Mouse (Mus musculus) forebrain, embryonic 11.5 days (tissue): Measurements from ENCODE around the gene Tnfrsf25. TPM values are rescaled to one million over a fixed set of nuclear protein-coding genes. Genes with fewer than 3 reads are reported as not detected.
A peak's percentile ranks its signal among the peaks of the same experiment; 100 is the strongest.

Experiments used
- ATAC-seq: fragments of 200-750 bp; cut with Nextera tagmentation; replicated peaks from 2 replicates; pipeline ENCODE4 v1.8.0; 2017; ENCODE audit warnings: moderate TSS enrichment; ENCODE audit not compliant: low FRiP score
- DNase-seq: peaks from one replicate; pipeline ENCODE4 v3.0.0-alpha.2; 2017; ENCODE audit warnings: low spot score
- H3K27ac ChIP-seq: fragments of 300-500 bp; sonication (generic); 2 replicates; pipeline ENCODE4 v1.5.1; 2014; ENCODE audit warnings: low read depth, low read length
- H3K27me3 ChIP-seq: fragments of 300-500 bp; sonication (generic); 2 replicates; pipeline ENCODE4 v1.6.1; 2014; ENCODE audit warnings: mild to moderate bottlenecking, low read length, mixed read lengths; ENCODE audit not compliant: control insufficient read depth, insufficient read depth
- H3K36me3 ChIP-seq: fragments of 300-500 bp; sonication (generic); 2 replicates; pipeline ENCODE4 v1.6.1; 2014; ENCODE audit warnings: mild to moderate bottlenecking, low read length, moderate library complexity, mixed read lengths; ENCODE audit not compliant: control insufficient read depth, insufficient read depth
- H3K4me1 ChIP-seq: fragments of 300-500 bp; sonication (generic); replicated peaks from 2 replicates; pipeline ENCODE4 v1.6.1; 2014; ENCODE audit warnings: low read length, mixed read lengths; ENCODE audit not compliant: control insufficient read depth, insufficient read depth
- H3K4me2 ChIP-seq: fragments of 300-500 bp; sonication (generic); 2 replicates; pipeline ENCODE4 v1.6.1; 2014; ENCODE audit warnings: low read depth, mild to moderate bottlenecking, low read length, moderate library complexity, mixed read lengths; ENCODE audit not compliant: severe bottlenecking
- H3K4me3 ChIP-seq: fragments of 300-500 bp; sonication (generic); 2 replicates; pipeline ENCODE4 v1.5.1; 2014; ENCODE audit warnings: low read depth, low read length
- H3K9ac ChIP-seq: fragments of 300-500 bp; sonication (generic); 2 replicates; pipeline ENCODE4 v1.6.1; 2014; ENCODE audit warnings: low read length
- H3K9me3 ChIP-seq: fragments of 300-500 bp; sonication (generic); 2 replicates; pipeline ENCODE4 v1.6.1; 2016; ENCODE audit warnings: low read length, mixed read lengths; ENCODE audit not compliant: control insufficient read depth
- WGBS: fragments of 180-500 bp; shearing (Covaris S2); extraction: QIAGEN DNeasy Blood & Tissue Kit; methylation state at CpG from one replicate; pipeline ENCODE4 v1.1.7; 2014; 5-methylcytosine and 5-hydroxymethylcytosine counted together
- polyA plus RNA-seq: library from polyadenylated mRNA; unstranded; fragments of >200 nt; fragmentation: Nextera tagmentation; extraction: Ambion mirVana; gene quantifications from 2 replicates; pipeline ENCODE4 v1.2.1, GENCODE M21; 2014

The Tnfrsf25 gene
- polyA plus RNA-seq, 1 experiment from 2014 or later, result not detected

- H3K27ac ChIP-seq, result no peak overlapping the region
- DNase-seq (no peak), ATAC-seq (no peak)
- peaks cover 47% of the 10 kb centered on the region for H3K27me3 ChIP-seq
- no peak overlapping the region for H3K4me2 ChIP-seq
- H3K4me3 ChIP-seq, result no peak overlapping the region
- no peaks in the 10 kb centered on the region for H3K9me3 ChIP-seq
- no peak overlapping the region for H3K9ac ChIP-seq
- 33% methylated on average over 6 of the region's 6 CpGs for WGBS
- no peaks in the 10 kb centered on the region for H3K36me3 ChIP-seq
- peaks cover 12% of the 10 kb centered on the region; the same call in 1 of the 2 replicates for H3K4me1 ChIP-seq
Measured at GRCm38 (mm10) chr4:152136112-152136875, 20.6 kb downstream of the Tnfrsf25 start.

- Histone ChIP-seq H3K36me3 (no peaks in the 10 kb centered on the region), H3K9me3 (no peaks in the 10 kb centered on the region), H3K4me2 (no peak overlapping the region), H3K27ac (no peak overlapping the region), H3K9ac (no peak overlapping the region), H3K4me1 (peaks cover 10% of the 10 kb centered on the region; the same call in 1 of the 2 replicates), H3K27me3 (peaks cover 45% of the 10 kb centered on the region), H3K4me3 (no peak overlapping the region)
- DNase-seq, result no peak
- 92% methylated on average over 2 of the region's 2 CpGs for WGBS
- ATAC-seq, result no peak
Measured at GRCm38 (mm10) chr4:152136876-152137250, 21.1 kb downstream of the Tnfrsf25 start.

- Histone ChIP-seq H3K4me1 (peaks cover 3% of the 10 kb centered on the region; the same call in 1 of the 2 replicates), H3K27ac (no peak overlapping the region), H3K9ac (no peak overlapping the region), H3K36me3 (no peaks in the 10 kb centered on the region), H3K4me3 (peak overlapping the region; percentile 27), H3K9me3 (no peaks in the 10 kb centered on the region; the same call in 1 of the 2 replicates), H3K27me3 (peaks cover 27% of the 10 kb centered on the region), H3K4me2 (peak overlapping the region; percentile 38; the same call in 1 of the 2 replicates)
- peak; percentile 93 for DNase-seq
- 3% methylated on average over 51 of the region's 51 CpGs for WGBS
- ATAC-seq, result peak; percentile 74
Measured at GRCm38 (mm10) chr4:152138497-152139260, 22.9 kb downstream of the Tnfrsf25 start.

DNA sequence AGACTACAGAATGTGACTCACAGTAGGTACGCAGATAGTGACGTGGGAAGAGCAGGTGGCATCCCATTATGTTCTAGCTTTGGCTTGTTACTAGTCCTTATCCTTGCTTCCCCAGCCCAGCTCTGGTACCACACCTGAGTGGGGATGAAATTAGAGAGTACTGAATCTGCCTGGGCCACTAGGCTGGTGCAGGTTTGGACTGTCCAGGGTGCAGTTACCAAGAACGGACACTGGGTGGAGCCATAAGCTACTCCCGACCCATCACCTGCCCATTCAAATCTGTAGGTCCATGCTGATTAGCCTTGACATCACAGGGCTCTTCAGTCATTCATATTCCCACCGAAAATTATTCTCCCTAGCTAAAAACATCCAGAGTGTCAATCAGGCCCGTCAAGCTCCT is 24.7 kb downstream of the Tnfrsf25 start:
- peaks cover 16% of the 10 kb centered on the region for H3K27me3 ChIP-seq
- peak; percentile 77 for DNase-seq

DNA sequence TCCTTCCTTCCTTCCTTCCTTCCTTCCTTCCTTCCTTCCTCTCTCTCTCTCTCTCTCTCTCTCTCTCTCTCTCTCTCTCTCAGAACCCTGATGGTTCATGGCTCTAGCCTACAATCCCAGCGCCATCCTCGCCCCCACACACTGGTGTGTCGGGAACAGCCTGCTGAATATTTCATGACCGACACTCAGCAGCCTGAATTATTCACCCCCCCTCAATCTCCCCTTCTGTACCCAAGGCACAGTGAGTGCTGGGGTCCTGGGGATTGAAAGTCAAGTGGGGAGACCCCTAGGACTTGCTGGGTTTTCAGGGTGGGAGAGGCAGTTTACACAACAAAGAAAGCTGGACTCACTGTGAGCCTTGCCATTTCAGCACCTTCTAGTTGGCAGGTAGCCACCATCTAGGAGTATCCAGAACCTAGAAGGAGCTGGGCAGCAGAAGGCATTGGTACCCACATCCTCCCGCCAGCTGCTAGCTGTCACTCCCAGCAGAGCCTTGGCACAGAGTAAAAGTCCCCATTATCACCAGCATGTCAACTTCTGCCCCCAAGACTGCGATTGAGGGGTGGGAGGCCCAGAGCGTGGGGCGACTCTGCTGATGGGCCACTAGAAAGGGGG is 25.9 kb downstream of the Tnfrsf25 start:
- no peak overlapping the region for H3K27ac ChIP-seq
- DNase-seq (no peak), ATAC-seq (no peak)
- H3K4me1 ChIP-seq, result peaks cover 3% of the 10 kb centered on the region; the same call in 1 of the 2 replicates
- H3K9ac ChIP-seq, result no peak overlapping the region
- no peaks in the 10 kb centered on the region; the same call in 1 of the 2 replicates for H3K9me3 ChIP-seq
- WGBS, result 85% methylated on average over 8 of the region's 8 CpGs
- no peak overlapping the region for H3K4me2 ChIP-seq
- peaks cover 16% of the 10 kb centered on the region for H3K27me3 ChIP-seq
- no peak overlapping the region for H3K4me3 ChIP-seq
- H3K36me3 ChIP-seq, result no peaks in the 10 kb centered on the region

More for the DNA sequence above, 24.7 kb downstream of the Tnfrsf25 start:
- H3K9ac ChIP-seq, result no peak overlapping the region
- H3K27ac ChIP-seq, result no peak overlapping the region
- H3K4me2 ChIP-seq, result no peak overlapping the region
- WGBS, result 33% methylated on average over 6 of the region's 6 CpGs
- no peaks in the 10 kb centered on the region for H3K36me3 ChIP-seq
- ATAC-seq, result no peak
- no peak overlapping the region for H3K4me3 ChIP-seq
- H3K4me1 ChIP-seq, result peaks cover 3% of the 10 kb centered on the region; the same call in 1 of the 2 replicates
- no peaks in the 10 kb centered on the region; the same call in 1 of the 2 replicates for H3K9me3 ChIP-seq

GRCm38 (mm10) chr4:152143632-152144031 is 27.9 kb downstream of the Tnfrsf25 start:
- WGBS, result 46% methylated on average over 1 of the region's 1 CpGs
- H3K36me3 ChIP-seq, result no peaks in the 10 kb centered on the region
- no peaks in the 10 kb centered on the region; the same call in 1 of the 2 replicates for H3K9me3 ChIP-seq
- H3K27ac ChIP-seq, result no peak overlapping the region
- H3K4me3 ChIP-seq, result no peak overlapping the region
- H3K4me1 ChIP-seq, result no peaks in the 10 kb centered on the region
- H3K4me2 ChIP-seq, result no peak overlapping the region
- no peak for DNase-seq
- no peak overlapping the region for H3K9ac ChIP-seq
- ATAC-seq, result no peak
- H3K27me3 ChIP-seq, result peaks cover 10% of the 10 kb centered on the region

GRCm38 (mm10) chr4:152145473-152145872 is 29.7 kb downstream of the Tnfrsf25 start:
- H3K4me1 ChIP-seq, result no peaks in the 10 kb centered on the region
- ATAC-seq (no peak), DNase-seq (no peak)
- no peak overlapping the region for H3K9ac ChIP-seq
- peaks cover 14% of the 10 kb centered on the region for H3K27me3 ChIP-seq
- H3K27ac ChIP-seq, result no peak overlapping the region
- H3K9me3 ChIP-seq, result no peaks in the 10 kb centered on the region; the same call in 1 of the 2 replicates
- H3K4me3 ChIP-seq, result no peak overlapping the region
- H3K36me3 ChIP-seq, result no peaks in the 10 kb centered on the region
- WGBS, result 76% methylated on average over 10 of the region's 10 CpGs
- H3K4me2 ChIP-seq, result no peak overlapping the region

- ATAC-seq (no peak), DNase-seq (no peak)
- Histone ChIP-seq H3K4me3 (no peak overlapping the region), H3K27me3 (peaks cover 18% of the 10 kb centered on the region), H3K4me1 (no peaks in the 10 kb centered on the region), H3K9me3 (no peaks in the 10 kb centered on the region; the same call in 1 of the 2 replicates), H3K4me2 (no peak overlapping the region), H3K9ac (no peak overlapping the region), H3K36me3 (no peaks in the 10 kb centered on the region), H3K27ac (no peak overlapping the region)
- whole genome bisulfite sequencing, result 76% methylated on average over 11 of the region's 11 CpGs
Measured at GRCm38 (mm10) chr4:152146033-152146827, 30.5 kb downstream of the Tnfrsf25 start.
